Comparison of ENCODE assay signal across 11 mouse cellular contexts in the genomic region with DNA sequence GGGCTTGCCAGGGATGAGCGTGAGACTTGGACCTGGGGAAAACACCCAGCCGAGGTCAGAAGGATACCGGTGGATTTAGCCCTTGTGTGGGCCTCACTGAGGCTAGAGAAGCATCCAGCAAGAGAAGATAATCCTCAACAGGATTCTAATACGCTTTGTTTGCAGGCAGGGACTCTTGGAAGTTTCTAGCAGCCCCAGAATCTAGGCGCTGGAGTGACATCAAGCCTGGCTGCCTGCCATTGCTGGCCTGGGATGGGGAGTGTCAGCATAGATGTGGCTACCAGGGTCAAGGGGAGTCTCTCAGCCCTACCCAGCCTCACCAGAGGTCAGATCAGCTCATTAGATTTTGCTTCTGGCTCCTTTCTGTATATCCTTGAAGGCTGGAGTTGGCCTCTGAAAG.
A peak's percentile ranks its signal among the peaks of the same experiment; 100 is the strongest.
DNase-seq lines count a peak whose midpoint lies in the region; ATAC-seq and TF ChIP-seq lines count a peak whose summit lies in the region.
"Had no signal": no experiment of that assay in that cellular context is flagged by ENCODE, and none has a peak within 500 bp of the region (broad histone marks: within the 10 kb centered on the region; RNA-seq: fewer than 3 reads in every experiment).

No protein-coding gene starts in this region.

- no peak for TF ChIP-seq CTCF in forebrain, postnatal 0 days (IDR thresholded peaks at IDR 0.05; ENCODE audit: low read depth)
- no peak for TF ChIP-seq CTCF in stomach, postnatal 0 days (IDR thresholded peaks at IDR 0.05; ENCODE audit: low read depth)

- H3K4me2 ChIP-seq in forebrain, postnatal 0 days (ENCODE audit: low read depth) = no peak overlapping the region
- H3K4me2 ChIP-seq in stomach, postnatal 0 days (replicated peaks; ENCODE audit: low read depth) = no peak overlapping the region
- H3K4me2 ChIP-seq: forebrain, embryonic 15.5 days had no signal

- H3K4me3 ChIP-seq in forebrain, embryonic 10.5 days = no peak overlapping the region
- no peak overlapping the region for H3K4me3 ChIP-seq in forebrain, postnatal 0 days (ENCODE audit: low read depth, low read length)
- H3K4me3 ChIP-seq in stomach, postnatal 0 days (ENCODE audit: low read depth, low read length) = no peak overlapping the region
- H3K4me3 ChIP-seq: forebrain, embryonic 15.5 days had no signal

- no peak overlapping the region for H3K9ac ChIP-seq in forebrain, postnatal 0 days
- H3K9ac ChIP-seq in stomach, postnatal 0 days (ENCODE audit: low read length) = no peak overlapping the region
- H3K9ac ChIP-seq: forebrain, embryonic 15.5 days had no signal

- no peak for TF ChIP-seq EP300 in stomach, postnatal 0 days (optimal IDR thresholded peaks at IDR 0.05)

- H3K4me1 ChIP-seq in forebrain, embryonic 10.5 days = peaks cover 73% of the 10 kb centered on the region
- H3K4me1 ChIP-seq in forebrain, postnatal 0 days (ENCODE audit: insufficient read depth) = no peaks in the 10 kb centered on the region
- H3K4me1 ChIP-seq in stomach, postnatal 0 days (replicated peaks; ENCODE audit: control insufficient read depth, insufficient read depth) = no peaks in the 10 kb centered on the region

- DNase-seq in forebrain, embryonic 10.5 days (ENCODE audit: extremely low spot score, low spot score) = no peak
- DNase-seq in forebrain, postnatal 0 days = no peak
- peak; percentile 15 for DNase-seq in urinary bladder, postnatal 14 days (ENCODE audit: low spot score)
- no peak for DNase-seq in urinary bladder, postnatal 25 days (ENCODE audit: low spot score)
- peak; percentile 78 for DNase-seq in heart, postnatal 4 days
- DNase-seq in retina, postnatal 7 days (ENCODE audit: low read depth, low spot score) = peak; percentile 36
- no peak for DNase-seq in cerebellum, adult 11 months
- no peak for DNase-seq in stomach, postnatal 0 days (ENCODE audit: low spot score)

- peak overlapping the region; percentile 60 for H3K27ac ChIP-seq in forebrain, embryonic 10.5 days
- H3K27ac ChIP-seq in forebrain, postnatal 0 days (ENCODE audit: low read depth, low read length) = no peak overlapping the region
- H3K27ac ChIP-seq in stomach, postnatal 0 days (replicated peaks) = no peak overlapping the region
- H3K27ac ChIP-seq: forebrain, embryonic 15.5 days had no signal

- 66% methylated on average over 5 of the region's 5 CpGs for WGBS in forebrain, embryonic 10.5 days
- 56% methylated on average over 5 of the region's 5 CpGs for WGBS in forebrain, postnatal 0 days
- WGBS in stomach, postnatal 0 days = 53% methylated on average over 5 of the region's 5 CpGs

- peaks cover 98% of the 10 kb centered on the region for H3K27me3 ChIP-seq in forebrain, embryonic 10.5 days (ENCODE audit: poor library complexity, severe bottlenecking)
- H3K27me3 ChIP-seq in forebrain, postnatal 0 days (ENCODE audit: insufficient read depth, low read length) = peaks cover 22% of the 10 kb centered on the region
- H3K27me3 ChIP-seq in stomach, postnatal 0 days (ENCODE audit: control insufficient read depth, insufficient read depth, low read length) = 0 out of 2 replicates have a peak, but pooled peaks cover 2% of the 10 kb centered on the region

- H3K9me3 ChIP-seq in forebrain, embryonic 10.5 days = peaks cover 8% of the 10 kb centered on the region
- H3K9me3 ChIP-seq in forebrain, postnatal 0 days (ENCODE audit: low read length) = no peaks in the 10 kb centered on the region
- H3K9me3 ChIP-seq in stomach, postnatal 0 days (ENCODE audit: control insufficient read depth, low read length) = no peaks in the 10 kb centered on the region
- H3K9me3 ChIP-seq: forebrain, embryonic 15.5 days had no signal

- no peaks in the 10 kb centered on the region for H3K36me3 ChIP-seq in forebrain, embryonic 10.5 days (replicated peaks)
- H3K36me3 ChIP-seq in forebrain, postnatal 0 days (ENCODE audit: insufficient read depth) = no peaks in the 10 kb centered on the region
- no peaks in the 10 kb centered on the region for H3K36me3 ChIP-seq in stomach, postnatal 0 days (ENCODE audit: control insufficient read depth, insufficient read depth, low read length)
- H3K36me3 ChIP-seq: forebrain, embryonic 15.5 days had no signal

- no peak for ATAC-seq in forebrain, postnatal 0 days
- ATAC-seq in stomach, postnatal 0 days (ENCODE audit: low FRiP score, low TSS enrichment) = no peak
- ATAC-seq: forebrain, embryonic 15.5 days; hindbrain, embryonic 16.5 days; Patski had no signal

Comparison
In these comparisons a context has a peak if more than half of its experiments do, and no peak if none do; other contexts are left out.
1. DNase-seq: peak in urinary bladder, postnatal 14 days (single experiment), heart, postnatal 4 days (single experiment) and retina, postnatal 7 days (single experiment); none in forebrain, embryonic 10.5 days (single experiment), forebrain, postnatal 0 days (single experiment), urinary bladder, postnatal 25 days (single experiment), cerebellum, adult 11 months (single experiment) and stomach, postnatal 0 days (single experiment).